Mouse (Mus musculus) thymus, postnatal 14 days (tissue): Measurements from ENCODE around the gene Rrp8.
"Not testable (repeated sequence)": the region's sequence is repeated elsewhere in the genome, so short reads cannot be mapped to it uniquely, and the experiment has no call there.

Experiments used
- DNase-seq: peaks from one replicate; pipeline ENCODE4 v3.0.0; 2021

Gene Rrp8

GRCm38 (mm10) chr7:105743926-105744590, 6.9 kb upstream of the Rrp8 start, which contains the start of gene Taf10:
Gene Taf10 (minus strand): TSS chr7:105744361.
- peak; percentile 93 for DNase-seq

DNA sequence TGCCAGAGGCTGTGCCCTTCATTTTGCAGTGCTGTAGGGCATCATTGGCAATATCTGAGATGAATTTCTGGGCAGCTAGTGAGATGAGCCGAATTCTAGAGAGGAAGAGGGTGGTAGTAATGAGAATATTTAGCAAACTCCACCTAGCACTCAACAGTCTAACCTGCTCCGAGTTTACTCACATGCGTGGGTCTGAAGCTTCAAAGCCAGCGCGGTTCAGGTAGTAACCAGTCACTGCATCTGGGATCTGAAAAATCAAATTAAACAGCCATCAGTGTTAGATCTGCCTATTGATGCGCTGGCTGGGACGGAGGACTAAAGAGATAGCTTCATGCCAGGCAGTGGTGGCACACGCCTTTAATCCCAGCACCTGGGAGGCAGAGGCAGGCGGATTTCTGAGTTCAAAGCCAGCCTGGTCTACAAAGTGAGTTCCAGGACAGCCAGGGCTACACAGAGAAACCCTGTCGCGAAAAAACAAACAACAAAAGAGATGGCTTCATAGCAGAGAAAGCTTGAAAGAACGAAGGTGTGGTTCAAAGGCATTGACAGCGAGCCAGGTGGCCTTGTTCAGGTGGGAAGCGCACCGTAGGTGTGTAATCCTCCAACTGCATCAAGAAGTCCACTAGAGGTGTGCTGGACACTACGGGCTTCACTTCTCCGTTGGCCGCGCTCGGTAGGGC, 6.2 kb upstream of the Rrp8 start:
- not testable (repeated sequence) for DNase-seq

DNA sequence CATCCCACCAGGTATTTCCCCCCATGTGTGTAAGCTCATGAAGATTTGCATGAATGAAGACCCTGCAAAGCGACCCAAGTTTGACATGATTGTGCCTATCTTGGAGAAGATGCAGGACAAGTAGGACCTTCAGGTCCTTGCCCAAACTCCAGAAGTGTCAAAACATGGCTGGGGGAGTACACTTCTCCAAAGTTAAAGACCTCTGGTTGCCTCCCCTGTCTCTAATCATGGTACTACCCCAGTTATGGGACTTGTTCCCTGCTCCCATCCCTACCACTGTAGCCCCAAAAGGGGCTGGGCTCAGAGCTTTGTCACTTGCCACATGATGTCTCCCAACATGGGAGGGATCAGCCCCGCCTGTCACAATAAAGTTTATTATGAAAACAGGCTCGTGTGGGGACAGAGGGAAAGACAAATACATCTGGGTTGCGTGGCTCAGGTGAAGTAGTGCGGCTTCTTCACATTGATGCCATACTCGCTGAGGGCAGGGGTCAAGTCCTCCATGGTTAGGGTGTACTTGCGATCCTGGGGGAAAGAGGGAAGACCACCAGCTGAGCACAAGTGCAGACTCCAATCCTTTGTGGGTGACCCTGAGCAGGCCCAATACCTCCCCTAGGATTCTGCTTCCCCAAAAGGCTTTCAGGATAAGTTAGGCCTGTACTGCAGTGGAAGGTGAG, 5.5 kb upstream of the Rrp8 start:
- not testable (repeated sequence) for DNase-seq

- no peak for DNase-seq
Measured at GRCm38 (mm10) chr7:105741978-105742377, 4.8 kb upstream of the Rrp8 start.

DNA sequence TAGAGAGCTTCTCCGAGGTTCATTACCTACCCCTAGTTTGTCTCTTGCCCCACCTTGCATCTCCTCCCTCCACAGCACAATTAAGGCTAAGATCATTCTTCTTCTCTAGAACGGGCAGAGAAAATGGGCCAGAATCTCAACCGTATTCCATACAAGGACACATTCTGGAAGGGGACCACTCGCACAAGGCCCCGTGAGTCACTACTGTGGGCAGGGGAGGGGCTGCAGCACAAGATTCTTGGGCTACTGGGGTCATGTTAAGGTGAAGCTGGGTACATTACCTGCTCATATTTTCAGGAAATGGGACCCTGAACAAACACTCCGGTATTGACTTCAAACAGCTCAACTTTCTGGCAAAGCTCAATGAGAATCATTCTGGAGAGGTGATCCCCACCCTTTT, 3.7 kb upstream of the Rrp8 start:
- no peak for DNase-seq

DNA sequence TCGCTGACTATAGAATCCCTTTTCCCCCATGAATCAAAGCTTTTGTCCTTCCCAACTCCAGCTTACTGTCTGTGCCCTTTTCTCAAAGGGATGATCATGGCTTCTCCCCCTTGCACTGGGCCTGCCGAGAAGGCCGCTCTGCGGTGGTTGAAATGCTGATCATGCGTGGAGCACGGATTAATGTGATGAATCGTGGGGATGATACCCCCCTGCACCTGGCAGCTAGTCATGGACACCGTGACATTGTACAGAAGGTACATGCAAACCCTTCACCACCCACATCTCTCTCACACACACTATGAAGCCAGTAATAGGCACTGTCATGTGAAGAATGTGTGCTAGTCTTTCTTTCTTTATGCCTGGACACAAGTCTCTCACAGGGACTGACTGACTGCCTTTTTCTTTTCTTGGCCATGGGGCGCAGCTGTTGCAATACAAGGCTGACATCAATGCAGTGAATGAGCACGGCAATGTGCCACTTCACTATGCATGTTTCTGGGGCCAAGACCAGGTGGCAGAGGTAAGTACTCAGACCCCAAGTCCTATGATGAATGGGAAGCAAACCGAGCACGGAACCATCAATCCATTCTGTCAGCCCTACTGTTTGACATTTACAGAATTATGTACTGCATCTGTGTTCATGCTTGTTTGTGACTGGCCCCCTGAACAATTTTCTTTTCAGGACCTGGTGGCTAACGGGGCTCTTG, 3.1 kb upstream of the Rrp8 start:
- no peak for DNase-seq

DNA sequence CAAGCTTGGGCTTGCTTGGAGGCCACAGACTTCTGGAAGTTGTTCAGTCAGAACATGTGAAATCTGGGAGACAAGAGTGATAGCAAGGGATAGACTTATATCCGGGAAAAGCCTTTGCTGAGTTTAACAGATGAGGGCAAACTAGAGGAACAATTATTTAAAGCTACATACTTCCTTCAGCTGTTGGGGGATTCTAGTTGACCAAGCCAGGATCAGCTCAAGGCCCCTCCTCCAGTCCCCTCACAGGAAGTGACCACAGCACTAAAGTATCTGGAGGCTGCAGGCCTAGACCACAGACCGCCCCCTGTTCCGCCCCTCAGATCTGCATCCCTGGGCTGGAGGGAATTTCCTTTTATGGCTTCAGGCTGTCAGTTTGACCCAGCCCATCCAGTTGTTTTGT, 1.8 kb upstream of the Rrp8 start:
- DNase-seq, result no peak

DNA sequence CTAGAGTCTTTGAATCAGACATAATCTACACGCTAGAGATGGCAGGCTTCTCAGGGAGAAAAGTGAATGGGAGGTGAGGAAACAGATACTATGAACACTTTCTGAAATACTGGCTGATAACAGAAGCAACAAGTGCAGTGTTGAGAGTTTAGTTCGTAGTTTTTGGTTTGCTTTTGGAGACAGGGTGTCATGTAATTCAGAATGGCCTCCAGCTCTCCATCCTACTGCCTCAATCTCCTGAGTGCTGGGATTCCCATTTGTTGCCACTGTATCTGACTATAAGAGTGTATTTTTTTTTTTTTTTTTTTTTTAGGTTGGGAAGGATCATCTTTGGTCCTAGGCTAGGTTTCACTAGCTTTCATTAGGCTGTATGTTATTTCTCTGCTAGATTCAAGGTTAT, 1.1 kb upstream of the Rrp8 start:
- no peak for DNase-seq

DNA sequence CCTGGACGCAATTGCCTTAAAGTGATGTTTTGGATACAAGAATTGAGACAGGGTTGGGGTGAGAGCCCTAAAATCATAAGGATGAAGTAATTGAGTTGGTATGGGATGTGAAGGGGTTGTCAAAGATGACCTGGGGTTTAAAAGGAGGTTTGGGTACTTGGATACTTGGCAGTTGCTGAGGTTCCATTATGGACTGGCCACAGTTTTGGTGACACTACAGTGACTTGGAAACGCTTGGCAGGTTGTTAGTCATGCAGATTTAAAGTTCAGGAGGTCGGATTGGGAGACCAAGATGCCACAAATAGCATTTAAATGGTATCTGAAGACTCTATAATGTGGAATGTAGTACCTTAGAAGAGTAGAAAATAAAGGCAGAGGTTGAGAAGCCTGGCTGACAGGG, 463 bp upstream of the Rrp8 start:
- no peak for DNase-seq

GRCm38 (mm10) chr7:105736264-105736901, 802 bp downstream of the Rrp8 start, which contains the start of gene Ilk:
Gene Ilk (plus strand): TSS chr7:105736592.
- peak; percentile 87 for DNase-seq

- not testable (repeated sequence) for DNase-seq
Measured at GRCm38 (mm10) chr7:105735464-105735863, 1.7 kb downstream of the Rrp8 start.

GRCm38 (mm10) chr7:105734826-105735225, 2.4 kb downstream of the Rrp8 start:
- no peak for DNase-seq

- DNase-seq, result no peak
Measured at GRCm38 (mm10) chr7:105733836-105734235, 3.3 kb downstream of the Rrp8 start.

- DNase-seq, result no peak
Measured at GRCm38 (mm10) chr7:105728701-105729428, 8.3 kb downstream of the Rrp8 start.

GRCm38 (mm10) chr7:105726980-105727325, 10.2 kb downstream of the Rrp8 start:
- DNase-seq, result no peak

DNA sequence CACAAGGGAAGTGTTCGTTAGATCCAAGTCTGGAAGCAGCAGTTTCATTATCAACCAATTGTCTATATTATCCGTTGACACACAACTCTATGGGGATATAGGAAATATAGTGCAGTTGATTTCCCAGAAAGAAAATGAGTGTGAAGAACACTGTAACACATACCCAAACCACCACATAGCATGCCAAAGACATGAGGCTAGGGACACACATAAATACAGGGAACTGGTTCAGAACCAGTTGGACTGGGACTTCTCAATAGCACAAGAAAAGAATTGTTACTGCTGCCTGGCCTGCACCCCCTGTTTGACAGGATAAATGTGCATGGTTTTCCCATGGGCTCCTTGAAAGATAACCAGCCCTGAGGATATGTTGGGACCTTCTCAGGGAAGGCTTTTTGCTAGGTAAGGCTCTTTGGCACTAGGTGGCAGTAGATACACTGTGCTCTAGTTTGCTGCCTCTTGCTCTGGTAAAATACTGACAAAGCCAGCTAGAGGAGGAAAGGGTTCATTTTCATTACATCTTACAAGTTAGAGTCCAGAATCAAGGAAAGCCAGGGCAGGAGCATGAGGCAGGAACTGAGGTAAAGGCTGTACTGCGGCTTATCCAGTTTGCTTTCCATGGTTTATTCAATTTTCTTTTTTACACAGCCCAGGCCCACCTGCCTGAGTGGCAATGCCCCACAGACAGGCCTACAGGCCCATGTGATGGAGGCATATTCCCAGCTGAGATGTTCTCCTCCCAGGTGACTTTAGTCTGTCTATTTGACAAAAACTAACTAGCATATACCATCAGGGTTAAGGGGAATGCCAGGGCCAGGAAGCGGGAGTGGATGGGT, 10.8 kb downstream of the Rrp8 start:
- DNase-seq, result peak; percentile 57

GRCm38 (mm10) chr7:105721916-105722315, 15.3 kb downstream of the Rrp8 start:
- DNase-seq, result no peak

DNA sequence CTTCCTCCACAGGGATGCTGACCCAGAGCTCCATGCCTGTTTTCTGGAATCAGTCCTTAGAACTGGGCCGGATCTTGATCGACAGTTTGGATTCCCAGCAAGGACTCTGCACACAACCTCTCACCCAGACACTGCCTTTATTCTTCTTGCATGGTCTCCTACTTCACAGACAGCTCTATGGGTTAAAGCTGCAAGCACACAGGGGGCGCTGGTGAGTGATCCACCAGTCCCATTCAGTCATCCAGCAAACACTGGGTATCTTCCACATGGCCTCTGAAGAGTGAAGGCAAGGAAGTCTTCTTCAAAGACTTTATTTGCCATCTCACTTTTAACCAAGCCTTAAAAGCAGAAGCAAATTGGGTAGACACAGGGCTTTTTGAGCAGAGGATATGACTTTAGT, 21.8 kb downstream of the Rrp8 start:
- DNase-seq, result peak; percentile 17

DNA sequence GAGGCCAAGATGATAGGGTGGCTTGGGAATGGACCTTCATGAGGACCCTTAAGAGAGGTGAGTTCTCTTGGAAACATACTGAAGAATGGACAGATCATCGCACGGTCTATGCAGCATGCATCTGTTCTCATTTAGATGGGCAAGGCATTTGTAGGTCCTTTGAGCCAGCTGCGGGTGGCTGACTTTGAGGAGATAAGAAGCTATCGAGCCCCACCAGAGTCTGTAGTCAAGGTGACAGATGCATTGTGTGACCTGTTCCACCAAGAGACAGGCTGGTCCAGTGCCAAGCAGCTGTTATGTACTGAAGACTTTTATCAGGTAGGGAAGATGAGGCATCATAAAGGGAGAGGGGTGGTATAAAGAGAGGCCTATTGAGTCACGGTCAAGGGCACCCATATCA, 28.5 kb downstream of the Rrp8 start:
- DNase-seq, result no peak

- DNase-seq, result no peak
Measured at GRCm38 (mm10) chr7:105703816-105704215, 33.4 kb downstream of the Rrp8 start.

DNA sequence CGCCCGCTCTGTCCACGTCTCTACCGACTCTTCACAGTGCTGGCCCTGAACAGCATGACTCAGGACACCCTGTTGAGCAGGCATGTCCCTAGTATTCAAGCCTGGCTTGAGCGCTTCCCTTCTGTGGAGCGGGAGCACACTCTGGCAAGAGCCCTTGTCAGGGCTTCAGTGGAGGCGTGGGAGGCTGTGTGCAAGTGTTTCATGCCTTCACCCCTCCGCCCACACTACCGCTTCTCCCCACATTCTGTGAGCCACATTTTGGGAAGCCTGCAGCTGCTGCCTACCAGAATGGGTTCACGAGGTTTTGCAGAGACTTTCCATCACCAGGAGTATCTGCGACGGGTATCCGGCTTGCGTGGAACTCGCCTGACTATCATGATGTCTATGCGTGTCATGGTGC, 34.0 kb downstream of the Rrp8 start:
- no peak for DNase-seq
